Mouse (Mus musculus) spleen, adult 2 months (tissue): ENCODE data around the gene Afm.

Source experiments
- CTCF ChIP-seq: fragments of 200-500 bp; IDR thresholded peaks from 2 replicates; pipeline ENCODE4 v1.5.1; 2011; ENCODE audit warnings: mild to moderate bottlenecking, inconsistent platforms; ENCODE audit not compliant: insufficient read depth, insufficient read length, insufficient replicate concordance; ENCODE audit errors: extremely low read depth
- POLR2A ChIP-seq: fragments of 200-500 bp; IDR thresholded peaks from 2 replicates; pipeline ENCODE4 v1.6.1; 2011; ENCODE audit warnings: low read depth, low read length, inconsistent platforms

- TF ChIP-seq CTCF (no peak), POLR2A (no peak)
These were observed 11.3 kb upstream of the Afm start for GRCm38 (mm10) chr5:90507411-90507949.
